Mouse (Mus musculus) frontal cortex, postnatal 25 days (tissue): ENCODE measurements around the gene Otulin.

Source experiments
- DNase-seq, 2 experiments: peaks; one replicate each; pipeline ENCODE4 v3.0.0; 2022; ENCODE audit warnings: low spot score in 2 of 2

The Otulin gene

DNA sequence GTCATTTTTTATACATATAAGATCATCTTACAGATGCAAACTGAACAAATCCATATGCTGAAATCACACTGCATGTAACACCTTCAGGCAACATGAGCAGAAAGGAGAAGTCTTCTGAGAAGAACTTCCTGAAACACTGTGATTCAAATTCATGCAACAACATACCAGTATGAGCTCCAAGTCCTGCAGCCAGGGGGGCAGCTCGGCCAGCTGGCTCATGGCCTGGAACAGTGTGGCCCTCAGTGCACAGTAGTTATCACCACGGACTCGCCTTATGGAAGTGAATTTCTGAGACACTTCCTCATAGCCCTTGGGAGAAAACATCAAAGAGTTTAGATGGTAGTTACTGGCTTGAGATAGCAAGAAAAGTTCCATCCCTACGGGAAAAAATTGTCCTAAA, 14.3 kb downstream of the Otulin start:
- no peak for DNase-seq

DNA sequence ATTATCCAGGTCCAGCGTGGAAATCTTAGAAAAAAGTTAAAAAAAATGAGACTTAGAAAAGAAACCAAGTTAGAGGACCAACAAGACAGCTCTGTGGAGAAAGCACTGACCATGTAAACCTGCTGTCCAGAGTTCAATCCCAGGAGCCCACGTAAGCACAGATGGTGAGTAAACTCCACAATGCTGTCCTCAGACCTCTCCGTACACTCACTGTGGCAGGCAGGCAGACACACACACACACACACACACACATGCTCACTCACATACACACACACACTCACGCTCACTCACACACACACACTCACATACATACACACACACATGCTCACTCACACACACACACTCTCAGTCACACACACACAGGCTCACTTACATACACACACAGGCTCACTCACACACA, 17.2 kb downstream of the Otulin start:
- no peak for DNase-seq

- DNase-seq = peak in 1 of 2 experiments; percentile 55
Measured at GRCm38 (mm10) chr15:27612533-27613221, 17.8 kb downstream of the Otulin start.

DNA sequence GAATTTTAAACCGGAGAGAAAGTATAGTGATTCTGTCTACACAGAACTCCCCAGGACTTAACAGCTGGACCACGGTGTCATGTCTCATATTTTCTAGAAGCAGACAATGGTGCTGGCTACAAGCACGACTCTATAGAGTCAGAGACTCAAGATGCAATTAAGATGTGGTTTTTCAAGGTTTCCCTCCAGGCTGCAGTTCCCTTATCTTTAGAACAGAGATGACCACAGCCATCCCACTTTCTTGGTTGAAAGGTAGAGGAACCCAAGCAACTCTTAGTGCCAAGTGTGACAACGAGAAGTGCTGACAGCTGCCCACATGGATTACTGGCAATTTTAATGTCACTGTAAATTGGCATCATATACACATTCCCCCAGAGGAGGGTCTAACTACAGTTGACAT, 20.9 kb downstream of the Otulin start:
- no peak for DNase-seq

DNA sequence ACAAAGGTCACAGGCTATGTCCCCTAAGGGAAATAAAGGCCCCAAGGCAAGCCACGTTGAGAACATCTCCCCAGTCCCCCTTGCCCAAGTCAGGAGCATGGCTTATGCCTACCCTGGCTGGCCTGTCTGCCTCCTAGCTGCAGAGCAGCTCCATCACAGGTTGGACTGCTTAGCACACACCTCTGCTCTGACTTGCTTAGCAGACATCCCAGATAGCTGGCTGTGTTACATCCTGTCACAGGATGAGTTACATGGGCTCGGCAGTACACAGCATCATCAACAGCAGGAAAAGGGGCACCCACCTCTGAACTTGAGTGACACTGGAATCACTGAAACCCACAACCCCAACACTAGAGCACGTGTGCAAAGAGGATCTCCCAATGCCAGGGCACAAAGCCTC, 25.2 kb downstream of the Otulin start:
- DNase-seq = no peak

- no peak for DNase-seq
Measured at GRCm38 (mm10) chr15:27604558-27604957, 25.9 kb downstream of the Otulin start.

GRCm38 (mm10) chr15:27600524-27600923, 30.0 kb downstream of the Otulin start:
- DNase-seq = no peak

GRCm38 (mm10) chr15:27598786-27599385, 31.6 kb downstream of the Otulin start:
- no peak for DNase-seq

DNA sequence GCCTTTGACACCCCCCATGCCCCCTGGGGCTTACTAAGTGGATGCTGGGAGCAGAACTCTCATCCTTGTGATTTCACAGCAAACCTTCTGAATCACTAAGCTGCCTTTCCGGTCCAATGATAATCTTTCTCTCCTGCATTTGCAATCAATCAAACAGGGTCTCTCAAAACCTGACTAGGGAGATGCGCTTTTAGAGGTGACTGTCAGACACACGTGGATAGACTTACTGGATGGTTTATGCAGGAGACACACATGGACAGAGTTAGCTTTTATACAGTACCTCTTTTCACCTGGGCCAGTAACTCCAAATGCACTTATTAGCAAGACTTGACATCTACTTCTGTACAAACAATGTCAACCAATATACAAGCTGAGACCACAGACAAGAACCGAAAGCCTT, 33.0 kb downstream of the Otulin start:
- DNase-seq = no peak

GRCm38 (mm10) chr15:27596463-27597140, 33.9 kb downstream of the Otulin start:
- DNase-seq = no peak

DNA sequence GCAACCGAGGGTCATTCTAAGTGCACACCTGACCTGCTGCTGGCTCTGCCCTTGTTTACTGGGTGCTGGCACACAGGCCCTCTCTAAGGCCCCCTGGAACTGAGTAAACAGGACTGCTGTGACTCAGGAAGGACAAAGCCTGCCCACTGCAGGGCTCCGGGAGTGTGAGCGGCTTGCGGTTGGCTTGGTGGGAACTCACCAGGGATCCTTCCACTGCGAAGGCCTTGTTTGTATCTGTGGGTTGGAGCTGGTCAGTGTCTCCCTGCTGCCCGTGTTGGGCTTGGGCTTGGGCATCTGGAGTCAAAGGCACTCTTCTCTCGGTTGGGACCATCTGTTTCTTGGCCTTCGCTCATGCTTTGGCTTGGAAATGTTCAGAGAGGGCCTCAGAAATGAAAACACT, 34.9 kb downstream of the Otulin start:
- DNase-seq = no peak

DNA sequence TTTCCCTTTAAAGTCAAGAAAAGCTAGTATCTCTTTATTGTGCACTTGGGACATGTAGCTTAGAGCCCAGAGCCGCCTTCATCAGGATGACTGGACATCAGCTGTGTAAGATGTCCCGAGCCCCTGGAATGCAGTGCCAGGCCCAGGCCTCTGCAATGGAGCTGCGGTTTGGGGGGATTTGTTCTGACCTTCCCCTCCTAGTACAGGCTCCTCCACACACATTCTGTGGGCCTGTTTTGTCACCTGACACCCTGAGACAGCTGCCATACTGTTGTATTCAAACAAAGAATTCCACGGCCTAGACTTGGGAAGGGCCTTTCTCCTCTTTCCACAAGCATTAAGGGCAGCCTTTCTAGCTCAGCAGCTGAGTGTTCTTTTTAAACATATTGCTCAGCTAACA, 35.5 kb downstream of the Otulin start:
- no peak for DNase-seq

- DNase-seq = no peak
Measured at GRCm38 (mm10) chr15:27593717-27594116, 36.8 kb downstream of the Otulin start.

DNA sequence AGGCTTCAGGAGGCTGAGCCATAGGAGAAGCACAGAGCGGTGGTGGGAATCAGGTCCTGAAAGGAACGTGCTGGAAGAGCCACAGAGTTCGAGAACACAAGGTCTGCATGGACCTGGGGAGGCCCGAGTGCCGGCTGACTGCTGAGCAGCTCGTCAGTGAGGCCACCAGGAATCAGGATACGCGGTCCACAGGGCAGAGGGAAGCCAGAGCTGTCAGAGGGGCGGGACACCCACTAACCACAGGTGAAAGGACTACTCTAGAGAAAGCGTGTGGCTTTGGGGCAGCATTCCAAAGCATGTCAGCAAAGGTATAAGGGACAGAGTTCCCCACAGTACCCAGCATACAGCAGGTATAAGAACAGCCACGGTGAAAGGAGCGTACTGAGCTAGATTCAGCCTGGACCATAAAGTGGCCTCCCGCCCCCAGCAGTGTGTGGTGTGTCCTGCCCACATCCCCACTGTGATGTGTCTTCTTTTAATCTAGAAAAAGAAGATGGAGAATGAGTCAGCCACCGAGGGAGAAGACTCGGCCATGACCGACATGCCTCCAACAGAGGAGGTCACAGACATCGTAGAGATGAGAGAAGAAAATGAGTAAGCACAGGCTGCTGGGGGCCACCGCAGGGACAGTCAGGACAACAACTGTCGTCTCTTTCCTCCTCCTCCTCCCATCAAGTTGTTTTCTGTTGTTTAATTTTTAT, 37.7 kb downstream of the Otulin start:
- DNase-seq = no peak

DNA sequence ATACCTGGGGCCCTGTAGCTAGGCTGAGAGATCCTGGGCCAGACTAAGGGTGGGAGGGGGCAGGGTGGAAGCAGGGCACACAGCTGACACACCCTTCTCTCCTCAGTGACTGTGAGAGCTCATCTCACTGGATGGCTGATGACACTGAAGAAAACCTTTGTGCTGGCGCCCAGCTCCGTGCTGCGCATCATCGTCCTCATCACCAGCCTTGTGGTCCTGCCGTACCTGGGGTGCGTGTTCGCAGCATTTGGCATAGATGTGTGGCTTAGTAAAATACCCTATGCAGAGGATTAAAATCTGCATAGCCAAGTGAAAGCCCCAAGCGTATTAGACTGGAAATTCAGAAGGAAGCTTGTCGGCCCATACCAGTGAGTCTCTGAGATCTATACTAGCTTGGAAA, 39.7 kb downstream of the Otulin start:
- DNase-seq = no peak

DNA sequence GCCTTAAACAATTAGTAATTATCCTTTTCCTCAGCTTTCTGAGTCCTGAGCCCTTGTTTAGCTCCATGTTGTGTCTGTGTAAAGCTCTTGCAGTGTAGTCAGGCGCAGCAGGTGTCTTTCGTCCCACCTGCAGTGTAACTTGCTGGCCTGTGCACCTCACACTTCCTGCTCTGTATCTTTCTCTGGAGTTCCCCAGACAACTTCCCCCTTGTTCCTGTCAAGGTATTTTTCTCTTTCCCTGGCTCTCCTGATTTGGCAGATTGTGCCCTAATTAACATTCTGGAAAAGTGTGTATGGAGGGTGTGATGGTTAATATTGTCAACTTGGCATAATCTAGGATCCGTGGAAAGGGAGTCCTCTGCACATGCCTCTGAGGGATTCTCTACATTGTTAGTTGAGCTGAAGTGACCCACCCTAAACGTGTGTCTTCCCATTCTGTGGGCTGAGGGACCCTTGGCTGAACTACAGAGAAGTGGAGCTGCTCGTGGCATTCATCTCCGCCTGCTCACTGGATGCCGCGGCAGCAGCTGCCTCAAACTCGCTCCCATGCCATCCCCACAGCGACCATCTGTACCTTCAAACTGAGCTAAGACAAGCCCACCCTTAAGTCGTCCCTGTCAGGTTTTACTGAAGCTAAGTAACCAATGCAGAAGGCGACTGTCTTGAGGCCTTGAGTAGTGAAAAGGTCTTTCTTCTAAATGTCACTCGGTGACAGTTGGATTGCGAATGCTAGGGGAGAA, 42.2 kb downstream of the Otulin start:
- DNase-seq = no peak

DNA sequence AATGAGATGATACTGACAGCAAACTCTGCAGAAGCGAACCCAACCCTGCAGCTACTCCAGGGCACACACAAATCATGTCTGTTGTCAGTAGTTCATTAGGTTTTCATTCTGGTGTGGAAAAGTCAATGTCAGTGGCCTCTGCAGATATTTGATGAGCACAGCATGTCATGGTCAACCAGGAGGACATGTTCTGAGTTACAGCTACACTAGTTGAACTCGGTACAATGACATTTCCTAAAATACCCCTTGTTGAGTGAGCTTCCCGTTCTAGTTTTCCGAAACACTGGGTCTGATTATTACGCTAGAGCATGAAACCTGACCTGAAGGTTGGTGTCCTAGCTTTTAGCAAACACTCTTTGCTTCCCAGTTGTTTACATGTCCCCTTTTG, 44.4 kb downstream of the Otulin start:
- DNase-seq = no peak

- no peak for DNase-seq
Measured at GRCm38 (mm10) chr15:27585466-27586092, 44.9 kb downstream of the Otulin start.

DNA sequence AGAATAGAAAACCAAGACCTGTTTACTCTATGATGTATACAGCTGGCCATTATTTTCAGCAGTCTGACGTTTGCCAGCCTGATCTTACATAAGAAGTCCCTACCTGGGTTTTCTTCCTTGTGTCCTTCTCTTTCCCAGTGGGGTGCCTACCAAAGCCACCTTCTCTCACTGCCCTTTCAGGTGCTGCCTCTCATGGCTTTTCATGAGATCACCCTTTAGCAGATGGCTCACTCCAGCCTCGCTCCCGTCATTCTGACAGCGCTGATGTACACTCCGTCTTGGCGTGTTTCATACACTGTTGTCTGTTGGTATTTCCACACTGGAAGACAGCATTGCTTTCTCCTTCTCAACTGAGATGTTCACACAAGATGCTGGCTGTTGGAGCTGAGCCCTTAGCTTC, 46.9 kb downstream of the Otulin start:
- no peak for DNase-seq

- no peak for DNase-seq
Measured at GRCm38 (mm10) chr15:27583042-27583441, 47.5 kb downstream of the Otulin start.

DNA sequence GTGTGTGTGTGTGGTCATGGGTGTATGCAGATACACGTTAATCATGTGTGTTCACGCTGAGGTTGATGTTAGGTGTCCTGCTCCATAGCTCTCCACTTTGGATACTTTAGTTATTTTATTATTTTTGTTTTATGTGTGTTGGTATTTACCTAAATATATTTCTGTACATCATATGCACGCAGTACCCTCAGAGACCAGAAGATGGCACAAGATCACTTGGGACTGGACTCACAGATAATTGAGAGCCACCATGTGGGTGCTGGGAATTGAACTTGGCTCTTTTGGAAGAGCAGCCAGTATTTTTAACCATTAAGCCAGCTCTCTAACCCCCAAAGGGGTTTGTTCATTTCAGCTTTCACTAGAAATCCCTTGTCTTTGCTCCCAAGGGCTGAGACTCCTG, 48.1 kb downstream of the Otulin start:
- DNase-seq = no peak
